Mouse (Mus musculus): ENCODE measurements around the gene Grap.

- TF ChIP-seq CTCF (IDR thresholded peaks at IDR 0.05; ENCODE audit: low read depth) = no peak
- TF ChIP-seq EP300 (IDR thresholded peaks at IDR 0.05; ENCODE audit: low read depth) = no peak
These were observed 48.6 kb downstream of the Grap start for GRCm38 (mm10) chr11:61701696-61702095.
